Mouse (Mus musculus): ENCODE results near the gene Sema7a.

Sema7a gene

DNA sequence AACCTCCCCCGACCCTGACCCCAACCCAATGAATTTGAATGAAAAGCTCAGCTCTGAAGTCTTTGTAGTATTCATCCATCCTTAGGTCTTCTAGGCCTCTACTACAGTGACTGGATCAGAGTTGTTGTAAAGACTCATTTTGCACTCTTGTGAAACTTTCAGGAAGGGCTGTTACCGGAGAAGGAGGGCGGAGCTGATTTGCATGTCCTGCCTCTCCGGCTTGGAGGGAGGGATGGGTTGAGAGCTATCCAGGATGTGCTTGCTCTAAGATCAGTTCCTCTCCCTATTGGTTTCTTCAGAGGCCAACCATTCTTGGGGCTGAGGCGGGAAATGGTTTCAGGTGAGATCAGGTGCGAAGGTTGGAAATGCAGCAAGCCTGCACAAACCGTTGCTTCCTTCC is 71.1 kb downstream of the Sema7a start:
- no peak for DNase-seq (ENCODE audit: low spot score in 2 of 2)

DNA sequence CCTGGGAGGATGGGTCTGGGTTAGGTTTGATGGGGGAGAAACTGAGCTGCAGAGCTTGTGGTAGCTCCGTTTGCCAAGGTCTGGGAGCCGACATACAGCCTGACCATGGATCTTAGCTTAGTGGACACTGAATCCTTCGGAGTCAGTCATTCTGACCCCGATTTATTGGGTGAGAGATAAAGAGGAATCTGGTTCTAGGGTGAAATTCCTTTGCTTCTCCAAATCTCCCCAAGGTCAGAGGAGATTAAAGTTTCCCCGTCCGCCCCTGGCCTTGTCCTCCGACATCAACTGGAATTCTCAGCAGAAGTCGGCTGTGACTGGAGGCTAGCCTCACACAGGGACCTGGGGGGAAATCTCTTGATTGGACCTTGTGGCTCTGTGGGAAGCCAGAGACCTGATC is 71.6 kb downstream of the Sema7a start:
- no peak for DNase-seq (ENCODE audit: low spot score in 2 of 2)
